Mouse (Mus musculus): ENCODE results near the gene Arid1a.
"Not testable (repeated sequence)": the region's sequence is repeated elsewhere in the genome, so short reads cannot be mapped to it uniquely, and the experiment has no call there.

The Arid1a gene

DNA sequence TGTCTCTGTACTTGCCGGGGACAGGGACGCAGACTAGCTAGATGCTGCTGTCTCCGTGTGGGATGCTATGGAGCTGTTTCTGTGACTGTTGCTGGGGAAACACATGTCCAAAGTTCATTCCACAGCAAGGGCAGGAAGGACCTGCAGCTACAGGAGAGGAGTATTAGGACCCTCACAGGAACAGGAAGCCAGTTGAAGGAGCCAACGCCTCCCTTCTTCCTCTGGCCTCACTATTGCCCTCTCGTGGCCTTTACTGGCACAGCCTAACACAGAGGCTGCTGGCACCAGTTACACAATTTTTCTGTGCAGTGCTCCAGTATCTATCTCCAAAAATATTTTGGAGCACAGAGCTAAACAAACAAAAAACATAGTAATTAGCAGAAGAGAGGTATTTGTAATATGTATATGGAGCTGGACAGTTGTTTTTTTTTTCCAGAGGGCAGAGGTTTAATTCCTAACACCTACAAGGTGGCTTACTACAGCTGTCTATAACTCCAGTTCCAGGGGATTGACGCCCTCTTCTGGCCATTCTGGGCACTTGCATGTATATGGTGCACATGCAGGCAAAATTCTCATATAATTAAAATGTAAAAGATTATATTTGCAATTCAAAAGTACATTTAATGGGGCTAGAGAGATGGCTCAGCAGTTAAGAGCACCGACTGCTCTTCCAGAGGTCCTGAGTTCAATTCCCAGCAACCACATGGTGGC lies 106.4 kb downstream of the Arid1a start, which contains the start of gene Zdhhc18:
Gene Zdhhc18 (minus strand): TSS at position 166 of the 711 bp plus-strand sequence.
- peak; percentile 81 for DNase-seq

DNA sequence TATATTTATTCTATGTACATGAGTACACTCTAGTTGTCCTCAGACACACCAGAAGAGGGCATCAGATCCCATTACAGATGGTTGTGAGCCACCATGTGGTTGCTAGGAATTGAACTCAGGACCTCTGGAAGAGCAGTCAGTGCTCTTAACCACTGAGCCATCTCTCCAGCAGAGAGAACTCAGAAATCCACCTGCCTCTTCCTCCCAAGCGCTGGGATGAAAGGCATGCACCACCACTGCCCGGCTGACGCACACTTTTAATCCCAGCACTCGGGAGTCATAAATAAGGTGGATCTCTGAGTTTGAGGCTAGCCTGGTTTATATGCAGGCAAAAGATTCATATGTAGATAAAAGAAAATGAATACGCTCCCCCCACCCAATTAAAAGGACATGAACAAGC lies 107.1 kb downstream of the Arid1a start:
- not testable (repeated sequence) for DNase-seq

DNA sequence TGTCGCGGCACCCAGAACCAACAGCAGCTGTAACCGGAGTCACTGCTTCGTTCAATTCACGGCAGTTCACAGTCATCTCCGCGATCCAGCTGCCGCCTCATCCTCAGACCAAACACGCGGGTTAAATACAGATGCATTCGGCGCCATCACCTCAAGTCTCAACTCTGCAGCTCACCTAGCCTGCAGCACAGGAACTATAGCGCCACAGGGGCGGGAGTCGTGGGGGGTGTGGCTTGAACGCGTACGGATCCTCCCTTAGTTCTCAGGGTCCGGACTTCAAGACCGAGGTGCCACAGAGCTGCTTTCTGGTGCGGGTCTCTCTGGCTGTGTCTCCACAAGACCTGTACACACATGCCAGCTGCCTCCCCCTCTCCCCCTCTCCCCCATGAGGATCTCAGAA lies 110.9 kb downstream of the Arid1a start:
- DNase-seq: no peak

DNA sequence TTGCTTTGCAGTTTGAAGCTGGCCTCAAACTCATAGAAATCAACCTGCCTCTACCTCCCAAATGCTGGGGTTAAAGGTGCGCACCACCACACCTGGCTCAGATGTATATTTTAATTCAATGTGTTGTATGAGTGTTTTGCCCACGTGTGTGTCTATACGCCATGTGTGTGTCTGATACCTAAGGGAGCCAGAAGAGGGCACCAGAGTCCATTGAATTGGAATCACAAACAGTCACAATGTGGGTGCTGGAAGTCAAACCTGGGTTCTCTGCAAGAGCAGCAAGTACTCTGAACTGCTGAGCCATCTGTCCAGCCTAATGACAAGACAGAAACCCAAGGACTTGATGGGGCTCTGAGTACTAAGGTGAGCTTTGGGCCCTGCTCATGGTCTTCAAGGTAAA lies 111.4 kb downstream of the Arid1a start:
- no peak for DNase-seq

- DNase-seq: no peak
Observed at GRCm38 (mm10) chr4:133634043-133634410, 122.5 kb downstream of the Arid1a start.

- peak; percentile 86 for DNase-seq
Observed at GRCm38 (mm10) chr4:133633332-133634042, 123.1 kb downstream of the Arid1a start.

GRCm38 (mm10) chr4:133632483-133633327 lies 123.9 kb downstream of the Arid1a start:
- DNase-seq: peak; percentile 32

- peak; percentile 55 for DNase-seq
Observed at GRCm38 (mm10) chr4:133631769-133632411, 124.7 kb downstream of the Arid1a start.

GRCm38 (mm10) chr4:133631071-133631768 lies 125.3 kb downstream of the Arid1a start:
- peak; percentile 34 for DNase-seq

GRCm38 (mm10) chr4:133630326-133630920 lies 126.1 kb downstream of the Arid1a start:
- DNase-seq: no peak

GRCm38 (mm10) chr4:133629191-133629590 lies 127.4 kb downstream of the Arid1a start:
- DNase-seq: no peak
